Comparison of ENCODE assay signal across 10 mouse cellular contexts in genomic region chr9:40859196-40859595, GRCm38 (mm10). TPM values are rescaled to one million over a fixed set of nuclear protein-coding genes. Genes with fewer than 3 reads are reported as not detected.
A peak's percentile ranks its signal among the peaks of the same experiment; 100 is the strongest.
DNase-seq lines count a peak whose midpoint lies in the region; ATAC-seq and TF ChIP-seq lines count a peak whose summit lies in the region.
"Had no signal": no experiment of that assay in that cellular context is flagged by ENCODE, and none has a peak within 500 bp of the region (broad histone marks: within the 10 kb centered on the region; RNA-seq: fewer than 3 reads in every experiment).

No protein-coding gene starts in this region.

- H3K4me3 ChIP-seq in heart, postnatal 0 days (ENCODE audit: low read depth, low read length), result peak overlapping the region; percentile 48
- peak overlapping the region; percentile 27 for H3K4me3 ChIP-seq in hindbrain, embryonic 14.5 days (replicated peaks; ENCODE audit: low read length)
- peak overlapping the region; percentile 34 for H3K4me3 ChIP-seq in midbrain, postnatal 0 days (ENCODE audit: low read depth, low read length)

- intact Hi-C loops in heart, postnatal 14 days (cut with DNase I), result no loop called here
- intact Hi-C loops in left cerebral cortex, postnatal 25 days (cut with DNase I), result no loop called here

- ATAC-seq in heart, postnatal 0 days (ENCODE audit: insufficient read depth, low read depth), result no peak
- no peak for ATAC-seq in hindbrain, embryonic 14.5 days (ENCODE audit: low FRiP score)
- no peak for ATAC-seq in midbrain, postnatal 0 days (ENCODE audit: low FRiP score)

- no peak for DNase-seq in heart, postnatal 0 days (ENCODE audit: low spot score)
- no peak for DNase-seq in heart, postnatal 14 days
- DNase-seq in embryo, embryonic 10.5 days (ENCODE audit: low spot score), result peak; percentile 65
- DNase-seq in hindbrain, embryonic 14.5 days (ENCODE audit: low spot score), result no peak
- DNase-seq in midbrain, postnatal 0 days (ENCODE audit: low spot score), result no peak
- DNase-seq in layer of hippocampus, postnatal 25 days (ENCODE audit: extremely low spot score in 1 of 2, low spot score in 1 of 2), result no peak
- no peak for DNase-seq in urinary bladder, adult 2 months (ENCODE audit: low spot score)
- DNase-seq in left cerebral cortex, postnatal 25 days (ENCODE audit: low spot score in 2 of 2), result no peak

- peak overlapping the region; percentile 68 for H3K4me2 ChIP-seq in heart, postnatal 0 days (ENCODE audit: low read depth, low read length)
- H3K4me2 ChIP-seq in hindbrain, embryonic 14.5 days (replicated peaks), result peak overlapping the region; percentile 59
- peak overlapping the region; percentile 71 for H3K4me2 ChIP-seq in midbrain, postnatal 0 days (ENCODE audit: low read depth, low read length, poor library complexity, severe bottlenecking)

- peaks cover 14% of the 10 kb centered on the region for H3K27me3 ChIP-seq in heart, postnatal 0 days (ENCODE audit: control insufficient read depth, insufficient read depth, low read length)
- H3K27me3 ChIP-seq in hindbrain, embryonic 14.5 days (ENCODE audit: control insufficient read depth, insufficient read depth, low read length), result peaks cover 56% of the 10 kb centered on the region
- no peaks in the 10 kb centered on the region; the same call in 1 of the 2 replicates for H3K27me3 ChIP-seq in midbrain, postnatal 0 days (ENCODE audit: insufficient read depth, low read length)

- WGBS in heart, postnatal 0 days, result 19% methylated on average over 9 of the region's 9 CpGs
- 2% methylated on average over 9 of the region's 9 CpGs for WGBS in hindbrain, embryonic 14.5 days
- whole genome bisulfite sequencing in midbrain, postnatal 0 days, result 9% methylated on average over 9 of the region's 9 CpGs

- TF ChIP-seq CTCF in heart, postnatal 0 days (IDR thresholded peaks at IDR 0.05; ENCODE audit: low read depth), result no peak
- no peak for TF ChIP-seq CTCF in midbrain, postnatal 0 days (IDR thresholded peaks at IDR 0.05)

- no peaks in the 10 kb centered on the region for H3K36me3 ChIP-seq in heart, postnatal 0 days (replicated peaks; ENCODE audit: control insufficient read depth, insufficient read depth, low read length)
- no peaks in the 10 kb centered on the region for H3K36me3 ChIP-seq in hindbrain, embryonic 14.5 days (replicated peaks; ENCODE audit: control insufficient read depth, insufficient read depth)
- H3K36me3 ChIP-seq in midbrain, postnatal 0 days (ENCODE audit: insufficient read depth, low read length), result no peaks in the 10 kb centered on the region

- H3K27ac ChIP-seq in heart, postnatal 0 days (ENCODE audit: low read depth), result no peak overlapping the region
- no peak overlapping the region; the same call in 1 of the 2 replicates for H3K27ac ChIP-seq in hindbrain, embryonic 14.5 days
- no peak overlapping the region for H3K27ac ChIP-seq in midbrain, postnatal 0 days (ENCODE audit: low read depth, low read length)

- no peak for TF ChIP-seq EP300 in heart, postnatal 0 days (IDR thresholded peaks at IDR 0.05; ENCODE audit: low read depth)

- no peaks in the 10 kb centered on the region for H3K9me3 ChIP-seq in heart, postnatal 0 days (replicated peaks; ENCODE audit: control insufficient read depth, low read length)
- no peaks in the 10 kb centered on the region for H3K9me3 ChIP-seq in hindbrain, embryonic 14.5 days (ENCODE audit: control insufficient read depth, low read length)
- H3K9me3 ChIP-seq in midbrain, postnatal 0 days (ENCODE audit: low read length), result no peaks in the 10 kb centered on the region

- peaks cover 8% of the 10 kb centered on the region for H3K4me1 ChIP-seq in heart, postnatal 0 days (ENCODE audit: control insufficient read depth, insufficient read depth)
- 0 out of 2 replicates have a peak, but pooled peaks cover 4% of the 10 kb centered on the region for H3K4me1 ChIP-seq in hindbrain, embryonic 14.5 days (replicated peaks; ENCODE audit: control insufficient read depth, insufficient read depth, low read length)
- H3K4me1 ChIP-seq in midbrain, postnatal 0 days (ENCODE audit: insufficient read depth, low read length), result no peaks in the 10 kb centered on the region

- H3K9ac ChIP-seq in heart, postnatal 0 days (replicated peaks; ENCODE audit: low read depth, low read length), result no peak overlapping the region
- H3K9ac ChIP-seq in hindbrain, embryonic 14.5 days, result no peak overlapping the region
- no peak overlapping the region for H3K9ac ChIP-seq in midbrain, postnatal 0 days (replicated peaks; ENCODE audit: low read length, poor library complexity, severe bottlenecking)

RNA-seq across cellular contexts. Expression of gene Bsx, which starts 14.7 kb away (rescaled TPM):
- total RNA-seq in heart, postnatal 0 days (2014; rRNA removed; ENCODE audit: low replicate concordance), result not detected in 2 replicates
- polyA plus RNA-seq in heart, postnatal 0 days (2015; fragmentation: Nextera tagmentation; extraction: Ambion mirVana), result not detected in 2 replicates
- total RNA-seq in heart, postnatal 14 days (2021), result not detected
- polyA plus RNA-seq in hindbrain, embryonic 14.5 days (2014; fragmentation: Nextera tagmentation; extraction: Ambion mirVana), result not detected in 2 replicates
- total RNA-seq in midbrain, postnatal 0 days (2014; rRNA removed), result 0.24 TPM in 1 of 2 replicates, not detected in the other
- 1.5 and 2.8 TPM in 2 replicates for polyA plus RNA-seq in midbrain, postnatal 0 days (2015; fragmentation: Nextera tagmentation; extraction: Ambion mirVana)
- total RNA-seq in layer of hippocampus, postnatal 25 days (2021), result under 1 TPM in 1 of 2 experiments, not detected in 1; 0.12 TPM
- not detected in 2 replicates for polyA plus RNA-seq in urinary bladder, adult 2 months (2012; rRNA removed)
- under 1 TPM in 1 of 2 experiments, not detected in 1; 0.16 TPM for total RNA-seq in left cerebral cortex, postnatal 25 days (2021)
- total RNA-seq: ES-E14; left cerebral cortex, postnatal 14 days had no signal

RNA-seq across cellular contexts. Expression of gene Hspa8, which starts 58.4 kb away (rescaled TPM):
- 2,627 and 2,715 TPM in 2 replicates for total RNA-seq in heart, postnatal 0 days (2014; rRNA removed; ENCODE audit: low replicate concordance)
- 1,298 and 1,386 TPM in 2 replicates for polyA plus RNA-seq in heart, postnatal 0 days (2015; fragmentation: Nextera tagmentation; extraction: Ambion mirVana)
- 1,000 to 10,000 TPM; 1,048 to 1,357 TPM for total RNA-seq in heart, postnatal 14 days (2021)
- 2,885 and 3,458 TPM in 2 replicates for polyA plus RNA-seq in hindbrain, embryonic 14.5 days (2014; fragmentation: Nextera tagmentation; extraction: Ambion mirVana)
- total RNA-seq in midbrain, postnatal 0 days (2014; rRNA removed), result 3,665 and 4,346 TPM in 2 replicates
- polyA plus RNA-seq in midbrain, postnatal 0 days (2015; fragmentation: Nextera tagmentation; extraction: Ambion mirVana), result 2,467 and 2,499 TPM in 2 replicates
- total RNA-seq in layer of hippocampus, postnatal 25 days (2021), result 1,000 to 10,000 TPM; 2,114 to 2,470 TPM
- 1,107 and 1,301 TPM in 2 replicates for polyA plus RNA-seq in urinary bladder, adult 2 months (2012; rRNA removed)
- 1,000 to 10,000 TPM; 2,412 to 2,535 TPM for total RNA-seq in left cerebral cortex, postnatal 25 days (2021)
